Mouse (Mus musculus): ENCODE measurements around the gene Prr19. TPM values are rescaled to one million over a fixed set of nuclear protein-coding genes. Genes with fewer than 3 reads are reported as not detected.
"Not testable (repeated sequence)": the region's sequence is repeated elsewhere in the genome, so short reads cannot be mapped to it uniquely, and the experiment has no call there.

Prr19 gene
- 3.7 and 4.5 TPM in 2 replicates for polyA plus RNA-seq (2015; fragmentation: Nextera tagmentation; extraction: Ambion mirVana)

DNA sequence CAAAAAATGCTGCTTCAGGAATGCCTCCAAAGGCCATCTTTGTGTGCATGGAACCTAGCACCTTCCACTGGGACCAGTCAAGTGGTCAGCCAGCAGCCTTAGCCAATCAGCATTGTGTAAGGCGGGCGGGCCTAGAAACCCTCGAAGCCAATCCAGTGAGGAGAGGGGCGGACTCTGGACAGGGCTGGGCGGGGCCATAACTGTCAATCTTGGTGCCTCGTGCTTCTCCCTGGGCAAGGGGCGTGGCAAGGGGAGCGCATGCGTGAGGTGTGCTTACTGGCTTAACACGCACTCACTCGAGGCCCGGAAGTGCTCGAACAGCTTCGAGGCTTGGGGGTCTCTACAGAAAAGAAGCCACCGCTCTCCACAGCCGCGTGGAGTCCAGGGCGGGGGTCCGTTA, at the start of gene Prr19:
Gene Prr19, plus strand, starts transcription at position 349 of the 400 bp plus-strand sequence.
- peak within 1 kb of the TSS; percentile 20 for H3K4me2 ChIP-seq
- no peak within 1 kb of the TSS for H3K4me3 ChIP-seq
- H3K36me3 ChIP-seq (replicated peaks) = no peaks in the 10 kb centered on the region
- no peaks in the 10 kb centered on the region for H3K27me3 ChIP-seq (replicated peaks)
- ATAC-seq (replicated peaks) = peak; percentile 40
- peaks cover 20% of the 10 kb centered on the region for H3K4me1 ChIP-seq
- 51% methylated on average over 19 of the region's 19 CpGs for WGBS
- no peak within 1 kb of the TSS for H3K9ac ChIP-seq
- no peaks in the 10 kb centered on the region for H3K9me3 ChIP-seq
- no peak within 1 kb of the TSS for H3K27ac ChIP-seq

DNA sequence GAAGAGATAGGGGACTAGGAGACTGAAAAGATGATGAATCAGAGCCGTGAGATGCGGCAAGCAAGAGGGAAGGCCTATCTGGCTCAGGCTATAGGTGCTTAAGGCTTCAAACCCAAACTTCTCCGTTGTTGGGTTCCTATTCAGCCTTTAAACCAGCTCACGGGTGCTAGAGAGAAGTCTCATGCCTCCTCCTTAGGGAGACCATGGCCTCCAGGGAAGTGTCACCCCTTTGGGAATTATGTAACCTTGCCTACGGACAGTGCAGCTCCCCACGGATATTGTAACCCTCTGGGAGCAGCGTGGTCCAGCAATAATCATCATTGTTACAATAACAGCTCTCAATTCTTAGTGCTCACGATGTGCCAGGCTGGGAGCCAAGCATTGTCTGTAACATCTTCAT, 49.4 kb upstream of the Prr19 start:
- peaks cover 48% of the 10 kb centered on the region for H3K4me1 ChIP-seq
- H3K27ac ChIP-seq = peak overlapping the region; percentile 67
- H3K27me3 ChIP-seq (replicated peaks) = no peaks in the 10 kb centered on the region
- ATAC-seq (replicated peaks) = no peak
- no peaks in the 10 kb centered on the region for H3K36me3 ChIP-seq (replicated peaks)
- H3K9me3 ChIP-seq = no peaks in the 10 kb centered on the region
- H3K4me3 ChIP-seq = peak overlapping the region; percentile 71
- WGBS = 14% methylated on average over 8 of the region's 8 CpGs
- peak overlapping the region; percentile 100 for H3K4me2 ChIP-seq
- H3K9ac ChIP-seq = peak overlapping the region; percentile 51

DNA sequence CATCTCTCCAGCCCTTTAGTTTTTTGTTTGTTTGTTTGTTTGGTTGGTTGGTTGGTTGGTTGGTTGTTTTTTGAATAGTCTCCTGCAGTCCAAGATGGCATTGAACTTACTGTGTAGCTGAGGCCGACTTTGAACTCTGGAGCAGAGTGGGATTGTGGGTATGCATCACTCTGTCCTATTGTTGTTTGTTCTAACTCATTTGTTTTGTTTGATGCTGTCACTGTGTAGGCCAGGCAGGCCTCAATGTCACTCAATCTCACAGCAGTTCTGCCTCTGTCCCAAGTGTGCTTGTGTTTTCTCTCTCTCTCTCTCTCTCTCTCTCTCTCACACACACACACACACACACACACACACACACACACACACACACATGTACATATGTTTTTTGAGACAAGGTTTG, 39.3 kb upstream of the Prr19 start:
- H3K36me3 ChIP-seq (replicated peaks) = no peaks in the 10 kb centered on the region
- no peak overlapping the region for H3K9ac ChIP-seq
- H3K27me3 ChIP-seq (replicated peaks) = no peaks in the 10 kb centered on the region
- no peak overlapping the region for H3K4me2 ChIP-seq
- H3K4me3 ChIP-seq = no peak overlapping the region
- no peak overlapping the region for H3K27ac ChIP-seq
- H3K4me1 ChIP-seq = peaks cover 2% of the 10 kb centered on the region
- 72% methylated on average over 1 of the region's 1 CpGs for WGBS
- H3K9me3 ChIP-seq = no peaks in the 10 kb centered on the region
- ATAC-seq (replicated peaks) = no peak

DNA sequence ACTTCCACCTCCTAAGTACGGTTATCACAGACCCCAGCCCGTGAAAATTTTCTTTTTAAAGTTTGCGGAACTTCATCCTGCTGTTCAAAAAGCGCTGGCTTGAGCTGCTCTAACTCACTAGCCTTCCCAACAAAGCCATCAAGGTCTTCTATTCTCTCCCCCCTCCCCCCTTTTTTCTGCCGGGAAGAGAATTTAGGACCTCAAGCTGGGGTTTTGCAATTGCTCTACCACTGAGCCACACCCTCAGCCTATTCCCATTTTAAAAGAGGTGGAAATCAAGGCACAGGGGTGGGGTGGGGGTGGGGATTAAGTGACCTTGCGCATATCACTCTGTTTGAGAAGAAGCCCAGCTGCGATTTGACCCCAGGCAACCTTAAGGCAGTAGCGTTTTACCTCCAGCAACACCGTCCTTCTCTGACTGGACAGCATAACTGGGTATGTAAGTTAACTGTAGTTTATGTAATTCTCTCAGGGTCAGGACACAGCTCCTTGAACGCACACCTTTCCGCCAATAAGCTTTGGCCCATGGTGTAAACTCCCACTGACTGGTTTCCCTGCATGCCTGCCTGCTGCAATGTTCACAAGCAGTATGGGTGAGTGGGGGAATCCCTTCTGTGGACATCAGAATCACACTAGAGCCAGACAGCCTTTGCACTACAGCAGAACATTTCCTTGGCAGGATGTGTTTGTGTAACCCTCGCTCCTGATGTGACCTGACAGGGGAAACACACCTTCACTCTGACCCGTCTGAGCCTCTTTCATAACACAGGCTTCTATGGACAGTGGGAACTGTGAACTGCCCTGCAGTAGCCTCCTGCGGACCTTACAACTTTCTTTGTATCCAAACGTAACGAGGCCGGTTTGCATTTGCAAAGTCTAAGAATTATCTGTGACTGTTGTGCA, 37.0 kb upstream of the Prr19 start:
- Histone ChIP-seq H3K9me3 (no peaks in the 10 kb centered on the region), H3K36me3 (replicated peaks) (no peaks in the 10 kb centered on the region), H3K9ac (no peak overlapping the region), H3K4me1 (peaks cover 11% of the 10 kb centered on the region), H3K27me3 (replicated peaks) (no peaks in the 10 kb centered on the region), H3K4me2 (no peak overlapping the region), H3K4me3 (no peak overlapping the region), H3K27ac (no peak overlapping the region)
- 29% methylated on average over 17 of the region's 17 CpGs for WGBS
- no peak for ATAC-seq (replicated peaks)

DNA sequence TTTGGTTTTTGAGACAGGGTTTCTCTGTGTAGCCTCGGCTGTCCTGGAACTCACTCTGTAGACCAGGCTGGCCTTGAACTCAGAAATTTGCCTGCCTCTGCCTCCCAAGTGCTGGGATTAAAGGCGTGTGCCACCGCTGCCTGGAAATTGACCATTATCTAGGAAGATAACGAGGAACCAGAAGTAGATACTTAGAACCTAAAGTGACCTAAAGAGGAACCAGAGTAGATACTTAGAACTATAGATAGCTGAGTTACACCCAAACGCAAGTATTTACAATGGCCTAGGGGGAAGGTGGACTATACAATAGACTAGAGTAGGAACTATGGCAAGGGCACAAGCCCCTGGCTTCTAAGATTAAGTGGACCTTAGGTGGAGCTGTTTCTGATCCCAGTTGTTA, 35.5 kb upstream of the Prr19 start:
- H3K9ac ChIP-seq; H3K4me2 ChIP-seq; H3K36me3 ChIP-seq (replicated peaks); H3K27me3 ChIP-seq (replicated peaks); H3K27ac ChIP-seq; H3K9me3 ChIP-seq; H3K4me3 ChIP-seq; ATAC-seq (replicated peaks): not testable (repeated sequence)
- peaks cover 26% of the 10 kb centered on the region for H3K4me1 ChIP-seq
- 90% methylated on average over 5 of the region's 5 CpGs for WGBS

DNA sequence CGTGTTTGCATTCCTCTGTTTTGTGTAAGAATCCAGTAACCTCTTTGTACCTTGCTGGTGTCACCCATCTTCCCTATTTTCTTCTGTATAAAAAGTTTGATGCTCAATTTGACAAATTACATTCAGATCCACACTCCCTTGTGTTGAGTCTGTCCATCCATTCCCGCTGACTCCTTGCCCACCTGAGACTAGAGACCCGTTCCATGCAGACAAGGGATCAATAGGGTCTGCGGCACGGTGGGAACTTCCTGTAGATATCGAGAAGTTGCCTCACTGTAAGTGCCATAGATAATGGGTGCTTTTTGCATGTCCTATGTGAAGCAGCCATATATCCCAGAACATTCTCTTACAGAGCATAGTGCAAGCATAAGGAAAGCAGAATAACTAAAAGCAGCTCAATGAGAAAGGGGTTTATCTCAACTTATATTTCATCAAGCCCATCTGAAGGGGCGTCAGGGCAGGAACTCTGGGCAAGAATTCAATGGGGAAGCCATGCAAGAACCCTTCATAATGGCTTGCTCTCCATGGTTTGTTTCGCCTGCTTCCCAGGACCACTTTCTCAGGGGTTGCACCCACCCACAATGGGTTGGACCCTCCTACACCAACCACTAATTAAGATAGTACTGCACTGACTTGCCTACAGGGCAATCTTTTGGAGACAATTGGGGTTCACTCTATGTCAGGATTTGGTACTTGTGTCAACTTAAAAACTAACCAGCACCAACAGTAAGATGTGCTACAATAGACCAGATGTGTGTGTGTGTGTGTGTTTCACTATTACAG, 34.8 kb upstream of the Prr19 start:
- Histone ChIP-seq H3K36me3 (replicated peaks) (no peaks in the 10 kb centered on the region), H3K4me1 (peaks cover 27% of the 10 kb centered on the region), H3K27me3 (replicated peaks) (no peaks in the 10 kb centered on the region), H3K9me3 (no peaks in the 10 kb centered on the region), H3K4me2 (peak overlapping the region; percentile 54; the same call in 1 of the 2 replicates), H3K27ac (no peak overlapping the region), H3K4me3 (no peak overlapping the region; the same call in 1 of the 2 replicates), H3K9ac (peak overlapping the region; percentile 1; the same call in 1 of the 2 replicates)
- no peak for ATAC-seq (replicated peaks)
- 88% methylated on average over 8 of the region's 8 CpGs for WGBS

DNA sequence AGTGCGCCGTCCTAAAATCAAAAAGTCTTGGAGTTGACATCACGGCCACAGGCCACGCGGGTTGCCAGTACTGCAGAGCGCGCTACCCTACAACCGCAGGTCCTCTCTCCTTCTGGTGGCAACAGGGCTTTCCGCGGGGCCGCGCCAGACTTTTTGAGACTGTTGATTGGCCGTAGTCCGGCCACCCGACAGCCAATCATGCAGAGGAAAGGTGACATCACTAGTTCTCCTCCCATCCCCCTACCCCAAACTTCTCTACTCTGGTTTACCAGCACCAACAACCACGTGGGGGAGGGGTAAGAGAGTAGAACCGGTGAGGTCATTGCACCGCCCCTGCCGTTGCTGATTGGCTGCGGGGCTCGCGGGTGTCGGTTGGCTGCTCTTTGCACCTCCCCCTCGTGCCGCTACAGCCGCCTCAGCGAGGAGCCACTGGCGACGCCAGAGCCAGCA, 33.9 kb upstream of the Prr19 start, which contains the start of gene Cic:
Gene Cic, plus strand, starts transcription at position 404 of the 450 bp plus-strand sequence.
- WGBS = 0% methylated on average over 29 of the region's 29 CpGs
- peak within 1 kb of the TSS; percentile 85 for H3K4me2 ChIP-seq
- H3K9ac ChIP-seq = peak within 1 kb of the TSS; percentile 94
- H3K4me3 ChIP-seq = peak within 1 kb of the TSS; percentile 85
- peak within 1 kb of the TSS; percentile 94 for H3K27ac ChIP-seq
- H3K9me3 ChIP-seq = no peaks in the 10 kb centered on the region
- peaks cover 27% of the 10 kb centered on the region for H3K4me1 ChIP-seq
- ATAC-seq (replicated peaks) = peak; percentile 90
- H3K27me3 ChIP-seq (replicated peaks) = no peaks in the 10 kb centered on the region
- H3K36me3 ChIP-seq (replicated peaks) = no peaks in the 10 kb centered on the region

DNA sequence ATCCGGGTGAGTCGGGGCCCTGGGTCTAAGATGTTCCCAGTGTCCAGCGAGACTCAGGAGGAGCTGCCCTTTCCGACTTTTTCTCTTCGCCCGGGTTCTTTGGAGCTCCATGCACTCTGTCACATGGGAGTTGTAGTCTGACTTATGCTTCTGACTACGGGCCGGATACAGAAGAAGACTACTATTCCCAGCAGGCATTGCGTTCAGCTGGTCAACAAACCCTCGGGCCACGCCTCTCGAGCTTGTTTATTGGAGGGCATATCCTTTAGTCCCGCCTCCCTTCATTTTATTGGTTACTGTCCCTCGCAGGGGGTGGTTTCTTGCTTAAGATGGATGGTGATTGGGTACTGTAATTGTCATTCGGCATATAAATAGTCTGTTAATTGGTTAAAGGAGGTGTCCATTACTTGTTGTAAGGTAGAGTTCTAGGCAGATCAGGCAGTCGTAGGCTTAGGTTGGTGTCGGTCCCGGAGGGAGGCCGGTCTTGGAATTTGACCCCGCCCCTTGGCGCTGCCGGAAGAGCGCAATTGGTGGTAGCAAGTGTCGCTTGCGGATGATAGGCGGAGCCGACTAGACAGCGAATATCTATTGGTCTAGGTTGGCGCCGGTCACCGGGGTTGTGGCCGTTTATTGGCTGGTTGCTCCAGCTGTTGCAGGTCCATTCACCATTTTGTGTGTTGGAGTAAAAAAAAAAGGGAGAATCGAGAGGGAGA, 33.3 kb upstream of the Prr19 start:
- peak; percentile 97 for ATAC-seq (replicated peaks)
- H3K27ac ChIP-seq = peak overlapping the region; percentile 94
- no peaks in the 10 kb centered on the region for H3K9me3 ChIP-seq
- no peaks in the 10 kb centered on the region for H3K27me3 ChIP-seq (replicated peaks)
- under 1% methylated on average over 33 of the region's 33 CpGs for WGBS
- H3K4me2 ChIP-seq = peak overlapping the region; percentile 85
- no peaks in the 10 kb centered on the region for H3K36me3 ChIP-seq (replicated peaks)
- H3K4me1 ChIP-seq = peaks cover 27% of the 10 kb centered on the region
- peak overlapping the region; percentile 85 for H3K4me3 ChIP-seq
- H3K9ac ChIP-seq = peak overlapping the region; percentile 94

DNA sequence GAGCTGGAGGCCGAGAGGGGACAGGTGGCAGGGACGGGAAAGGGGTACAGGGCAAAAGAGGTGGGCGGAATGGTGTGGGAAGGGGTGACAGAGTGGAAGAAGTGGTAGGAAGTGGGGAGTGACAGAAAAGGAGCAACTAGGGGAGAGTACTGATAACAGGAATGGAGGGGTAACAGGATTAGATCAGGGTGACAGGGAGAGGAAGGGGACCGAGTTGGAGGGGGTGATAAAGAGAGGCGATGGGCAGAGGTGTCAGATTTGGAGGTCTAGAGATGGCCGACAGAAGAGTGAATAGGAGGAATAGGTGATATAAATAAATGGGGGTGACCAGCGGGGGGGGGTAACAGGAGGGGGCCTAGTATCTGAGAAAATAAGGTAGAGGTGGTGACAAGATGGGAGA, 32.6 kb upstream of the Prr19 start:
- Histone ChIP-seq H3K4me1 (peaks cover 30% of the 10 kb centered on the region), H3K4me3 (peak overlapping the region; percentile 85), H3K27me3 (replicated peaks) (no peaks in the 10 kb centered on the region), H3K4me2 (peak overlapping the region; percentile 85), H3K36me3 (replicated peaks) (no peaks in the 10 kb centered on the region), H3K9me3 (no peaks in the 10 kb centered on the region), H3K27ac (peak overlapping the region; percentile 90), H3K9ac (peak overlapping the region; percentile 94)
- ATAC-seq (replicated peaks) = no peak
- WGBS = 2% methylated on average over 7 of the region's 7 CpGs

DNA sequence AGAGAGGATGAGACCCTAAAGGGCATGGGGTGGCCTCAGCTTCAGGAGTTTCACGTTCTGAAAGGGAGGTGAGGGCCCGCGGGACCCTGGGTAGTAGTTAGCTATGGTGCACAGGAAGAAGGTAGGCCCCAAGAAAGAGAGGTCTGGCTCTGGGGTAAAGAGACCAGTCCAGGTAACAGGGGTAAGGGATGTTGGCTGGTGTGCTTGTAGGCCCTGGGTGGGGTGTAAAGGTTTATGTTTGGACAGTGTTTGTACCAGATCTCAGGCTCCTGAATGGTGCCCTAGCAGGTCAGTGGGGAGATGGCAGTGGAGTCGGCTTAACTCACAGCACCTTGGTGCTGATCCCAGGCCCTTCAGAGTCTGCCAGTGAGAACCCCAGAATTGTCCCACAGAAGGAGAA, 32.2 kb upstream of the Prr19 start:
- 52% methylated on average over 4 of the region's 4 CpGs for WGBS
- peak overlapping the region; percentile 85 for H3K4me2 ChIP-seq
- H3K9ac ChIP-seq = peak overlapping the region; percentile 94
- peak overlapping the region; percentile 90 for H3K27ac ChIP-seq
- no peaks in the 10 kb centered on the region for H3K27me3 ChIP-seq (replicated peaks)
- H3K9me3 ChIP-seq = no peaks in the 10 kb centered on the region
- H3K4me1 ChIP-seq = peaks cover 35% of the 10 kb centered on the region
- ATAC-seq (replicated peaks) = no peak
- H3K36me3 ChIP-seq (replicated peaks) = no peaks in the 10 kb centered on the region
- peak overlapping the region; percentile 85 for H3K4me3 ChIP-seq

DNA sequence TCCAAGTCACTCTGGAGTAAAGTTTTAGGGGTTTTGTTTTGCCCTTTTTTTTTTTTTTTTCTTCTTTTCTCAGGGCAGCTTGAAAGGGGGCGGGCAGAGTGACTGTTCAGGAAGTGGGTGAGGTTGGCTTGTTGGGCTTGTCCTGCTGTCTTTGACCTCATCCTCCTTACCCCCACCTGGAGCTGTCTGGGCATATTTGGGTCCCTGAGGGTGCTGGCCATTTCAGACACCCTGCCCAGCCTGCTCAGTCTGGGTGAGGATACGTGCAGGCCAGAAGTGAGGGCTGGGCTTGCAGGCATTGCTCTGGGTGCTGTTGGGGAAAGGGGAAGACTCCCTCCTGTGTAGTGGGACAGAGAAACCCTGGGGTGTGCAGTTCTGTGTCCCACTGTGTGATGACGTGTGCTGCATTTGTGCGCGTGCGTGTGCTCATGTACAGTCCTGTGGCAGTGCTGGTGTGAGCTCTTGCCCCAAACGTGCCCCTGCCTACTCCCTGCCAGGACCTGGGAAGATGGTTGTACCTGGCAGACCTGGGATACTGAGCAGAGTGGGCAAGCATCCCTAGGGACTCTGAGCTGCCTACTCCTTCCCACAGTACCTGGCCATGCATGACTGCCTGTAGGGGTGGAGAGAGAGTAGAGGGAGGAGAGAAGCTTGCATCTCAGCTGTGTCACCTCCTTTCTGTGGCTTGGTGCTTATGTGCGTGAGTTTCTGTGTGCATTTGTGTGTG, 31.5 kb upstream of the Prr19 start:
- ATAC-seq (replicated peaks) = no peak
- Histone ChIP-seq H3K4me2 (peak overlapping the region; percentile 85), H3K27ac (no peak overlapping the region), H3K9ac (peak overlapping the region; percentile 94), H3K4me3 (peak overlapping the region; percentile 85), H3K27me3 (replicated peaks) (no peaks in the 10 kb centered on the region), H3K36me3 (replicated peaks) (no peaks in the 10 kb centered on the region), H3K9me3 (no peaks in the 10 kb centered on the region), H3K4me1 (peaks cover 39% of the 10 kb centered on the region)
- WGBS = 81% methylated on average over 8 of the region's 8 CpGs
